Mouse (Mus musculus) CH12.LX (cell line): ENCODE measurements at regions not wholly inside any gene's neighbourhood (a gene's known extent, or its start where the extent isn't known, plus 50 kb on each side); places are given as distances from the start of the nearest gene placed in this dataset.

Experiments used
- DNase-seq: peaks from one replicate; pipeline ENCODE4 v3.0.0-alpha.2; 2013; ENCODE audit errors: extremely low read depth
- H3K27ac ChIP-seq: 2 replicates; pipeline ENCODE4 v1.5.1; 2012; ENCODE audit warnings: low read depth, mild to moderate bottlenecking, control low read depth, moderate library complexity; ENCODE audit not compliant: insufficient read depth
- H3K27me3 ChIP-seq: replicated peaks from 2 replicates; pipeline ENCODE3; 2012; ENCODE audit warnings: inconsistent platforms
- H3K36me3 ChIP-seq, 2 experiments: replicated peaks in 1 of 2; 2 replicates each; pipeline versions ENCODE3 to v1.6.1; 2012; ENCODE audit warnings: inconsistent platforms in 1 of 2, low read length in 1 of 2, mild to moderate bottlenecking in 1 of 2, mixed read lengths in 1 of 2, moderate library complexity in 1 of 2; ENCODE audit not compliant: control insufficient read depth in 1 of 2, insufficient read depth in 1 of 2
- H3K4me1 ChIP-seq, 2 experiments: 2 replicates each; pipeline ENCODE4 v1.6.1; 2012; ENCODE audit warnings: inconsistent platforms in 1 of 2, moderate library complexity in 1 of 2; ENCODE audit not compliant: insufficient read depth in 2 of 2, control insufficient read depth in 1 of 2
- H3K4me2 ChIP-seq: 2 replicates; pipeline ENCODE4 v1.6.1; 2012; ENCODE audit warnings: low read depth, mild to moderate bottlenecking, control low read depth; ENCODE audit not compliant: poor library complexity, insufficient read depth, severe bottlenecking
- H3K4me3 ChIP-seq, 3 experiments: fragments of 150-350 bp in 1 of 3; sonication (generic) in 1 of 3; replicated peaks in 1 of 3; 2 replicates each; pipeline versions ENCODE3 to v1.5.1; 2011 to 2012; ENCODE audit warnings: low read depth in 2 of 3, low read length in 2 of 3, mild to moderate bottlenecking in 2 of 3, moderate library complexity in 2 of 3, control low read depth in 1 of 3, improper control_type of control experiment in 1 of 3, inconsistent platforms in 1 of 3, mixed read lengths in 1 of 3; ENCODE audit not compliant: poor library complexity in 1 of 3
- H3K79me2 ChIP-seq: replicated peaks from 2 replicates; pipeline ENCODE4 v1.6.1; 2012; ENCODE audit warnings: mild to moderate bottlenecking, moderate library complexity; ENCODE audit not compliant: control insufficient read depth, poor library complexity, insufficient read depth, severe bottlenecking; ENCODE audit errors: extremely low read depth
- H3K9ac ChIP-seq: 2 replicates; pipeline ENCODE4 v1.6.1; 2012; ENCODE audit warnings: low read depth, mild to moderate bottlenecking, control low read depth, moderate library complexity; ENCODE audit not compliant: insufficient read depth
- H3K9me3 ChIP-seq: replicated peaks from 2 replicates; pipeline ENCODE3; 2012; ENCODE audit warnings: low read length, inconsistent platforms, mixed read lengths
- CHD1 ChIP-seq: IDR thresholded peaks from 2 replicates; pipeline ENCODE4 v1.6.1; 2012; ENCODE audit warnings: low read depth, low read length, improper control_type of control experiment, inconsistent platforms
- E2F4 ChIP-seq: IDR thresholded peaks from 2 replicates; pipeline ENCODE4 v1.6.1; 2011; ENCODE audit warnings: low read depth, low read length, improper control_type of control experiment; ENCODE audit not compliant: insufficient replicate concordance
- EP300 ChIP-seq: IDR thresholded peaks from 2 replicates; pipeline ENCODE4 v1.6.1; 2011; ENCODE audit warnings: low read length, improper control_type of control experiment
- GABPA ChIP-seq: IDR thresholded peaks from 2 replicates; pipeline ENCODE4 v1.6.1; 2012; ENCODE audit warnings: low read depth, low read length, improper control_type of control experiment, inconsistent platforms; ENCODE audit not compliant: insufficient replicate concordance
- HCFC1 ChIP-seq: IDR thresholded peaks from 2 replicates; pipeline ENCODE4 v1.6.1; 2012; ENCODE audit warnings: low read depth, mild to moderate bottlenecking, inconsistent platforms, low read length, improper control_type of control experiment
- MAFK ChIP-seq: IDR thresholded peaks from 2 replicates; pipeline ENCODE4 v1.6.1; 2011; ENCODE audit warnings: low read length, improper control_type of control experiment; ENCODE audit not compliant: insufficient replicate concordance
- MAX ChIP-seq: IDR thresholded peaks from 2 replicates; pipeline ENCODE4 v1.6.1; 2011; ENCODE audit warnings: low read length, improper control_type of control experiment
- MXI1 ChIP-seq: IDR thresholded peaks from 2 replicates; pipeline ENCODE4 v1.6.1; 2011; ENCODE audit warnings: mild to moderate bottlenecking, low read depth, low read length, improper control_type of control experiment
- MYC ChIP-seq: IDR thresholded peaks from 2 replicates; pipeline ENCODE4 v1.6.1; 2011; ENCODE audit warnings: low read depth, mild to moderate bottlenecking, improper control_type of control experiment, low read length
- NRF1 ChIP-seq: IDR thresholded peaks from 2 replicates; pipeline ENCODE4 v1.6.1; 2014; ENCODE audit warnings: low read depth, mild to moderate bottlenecking, inconsistent platforms, low read length, improper control_type of control experiment, moderate library complexity
- PAX5 ChIP-seq: IDR thresholded peaks from 2 replicates; pipeline ENCODE4 v1.6.1; 2012; ENCODE audit warnings: low read length, inconsistent platforms, mixed read lengths
- POLR2A ChIP-seq: IDR thresholded peaks from 2 replicates; pipeline ENCODE4 v1.6.1; 2011; ENCODE audit warnings: low read depth, mild to moderate bottlenecking, improper control_type of control experiment, low read length
- POLR2AphosphoS2 ChIP-seq: IDR thresholded peaks from 2 replicates; pipeline ENCODE4 v1.6.1; 2011; ENCODE audit warnings: low read depth, low read length, improper control_type of control experiment
- RAD21 ChIP-seq: IDR thresholded peaks from 2 replicates; pipeline ENCODE4 v1.6.1; 2011; ENCODE audit warnings: low read depth, mild to moderate bottlenecking, low read length, improper control_type of control experiment, moderate library complexity
- RCOR1 ChIP-seq: conservative IDR thresholded peaks from 2 replicates; pipeline ENCODE4 v1.6.1; 2012; ENCODE audit warnings: low read depth, mild to moderate bottlenecking, inconsistent platforms, low read length, improper control_type of control experiment
- TBP ChIP-seq: conservative IDR thresholded peaks from 2 replicates; pipeline ENCODE4 v1.6.1; 2011; ENCODE audit warnings: low read depth, low read length, improper control_type of control experiment
- TCF12 ChIP-seq: IDR thresholded peaks from 2 replicates; pipeline ENCODE4 v1.6.1; 2014; ENCODE audit warnings: low read depth, mild to moderate bottlenecking, inconsistent platforms, low read length, improper control_type of control experiment
- UBTF ChIP-seq: IDR thresholded peaks from 2 replicates; pipeline ENCODE4 v1.6.1; 2012; ENCODE audit warnings: low read depth, mild to moderate bottlenecking, inconsistent platforms, low read length, improper control_type of control experiment, moderate library complexity
- USF1 ChIP-seq: IDR thresholded peaks from 2 replicates; pipeline ENCODE4 v1.6.1; 2014; ENCODE audit warnings: low read depth, mild to moderate bottlenecking, inconsistent platforms, low read length, improper control_type of control experiment
- USF2 ChIP-seq: conservative IDR thresholded peaks from 2 replicates; pipeline ENCODE4 v1.6.1; 2011; ENCODE audit warnings: low read depth, low read length, improper control_type of control experiment
- ZC3H11A ChIP-seq: IDR thresholded peaks from 2 replicates; pipeline ENCODE4 v1.6.1; 2012; ENCODE audit warnings: low read depth, mild to moderate bottlenecking, inconsistent platforms, low read length, improper control_type of control experiment
- ZKSCAN1 ChIP-seq: IDR thresholded peaks from 2 replicates; pipeline ENCODE4 v1.6.1; 2012; ENCODE audit warnings: low read depth, inconsistent platforms, low read length, improper control_type of control experiment, borderline replicate concordance
- ZMIZ1 ChIP-seq: IDR thresholded peaks from 2 replicates; pipeline ENCODE4 v1.6.1; 2012; ENCODE audit warnings: low read depth, mild to moderate bottlenecking, inconsistent platforms, low read length, improper control_type of control experiment
- ZNF384 ChIP-seq: IDR thresholded peaks from 2 replicates; pipeline ENCODE4 v1.6.1; 2012; ENCODE audit warnings: low read depth, low read length, improper control_type of control experiment, inconsistent platforms
- dilution Hi-C: fragments of 300-500 bp; cut with MboI; formaldehyde crosslinking; loops from 2 replicates; pipeline ENCODE4 v1.14.3; 2020; ENCODE audit warnings: low sequenced_read_pairs; ENCODE audit not compliant: extremely low pct_unique_long_range_greater_than_20kb, extremely low pct_ligation_motif_present
- in situ Hi-C: fragments of 300-500 bp; cut with MboI; formaldehyde crosslinking; loops from 3 replicates; pipeline ENCODE4 v1.14.3; 2019; ENCODE audit warnings: low sequenced_read_pairs, low pct_ligation_motif_present, low pct_unique_long_range_greater_than_20kb, mixed read lengths

- dilution Hi-C loops, result no loop called here
- Histone ChIP-seq H3K27ac (no peak overlapping the region), H3K27me3 (no peaks in the 10 kb centered on the region), H3K4me1 (no peaks in the 10 kb centered on the region), H3K9ac (no peak overlapping the region), H3K4me3 (no peak overlapping the region), H3K36me3 (no peaks in the 10 kb centered on the region), H3K9me3 (no peaks in the 10 kb centered on the region), H3K4me2 (no peak overlapping the region), H3K79me2 (no peaks in the 10 kb centered on the region)
- no peak for DNase-seq
- TF ChIP-seq EP300 (no peak), ZNF384 (no peak), MXI1 (no peak), UBTF (no peak), PAX5 (no peak), MAX (no peak), USF1 (no peak), RCOR1 (no peak), HCFC1 (no peak), GABPA (no peak), ZKSCAN1 (no peak), ZC3H11A (no peak), POLR2AphosphoS2 (no peak)
- in situ Hi-C loops, result no loop called here
These were observed 145.9 kb downstream of the Foxo1 start for GRCm38 (mm10) chr3:52414017-52414416.

- Histone ChIP-seq H3K4me3 (no peak overlapping the region), H3K27me3 (no peaks in the 10 kb centered on the region), H3K9me3 (no peaks in the 10 kb centered on the region), H3K36me3 (no peaks in the 10 kb centered on the region), H3K79me2 (no peaks in the 10 kb centered on the region), H3K9ac (no peak overlapping the region), H3K4me1 (no peaks in the 10 kb centered on the region), H3K4me2 (no peak overlapping the region), H3K27ac (no peak overlapping the region)
- no peak for DNase-seq
- dilution Hi-C loops, result no loop called here
- TF ChIP-seq GABPA (no peak), ZMIZ1 (no peak), ZNF384 (no peak), PAX5 (no peak), MAFK (no peak), MYC (no peak), NRF1 (no peak), POLR2A (no peak), EP300 (no peak), TCF12 (no peak), RAD21 (no peak), USF2 (no peak), ZC3H11A (no peak), CHD1 (no peak), E2F4 (no peak), UBTF (no peak), TBP (no peak)
- in situ Hi-C loops, result no loop called here
These were observed 145.1 kb downstream of the Foxo1 start for GRCm38 (mm10) chr3:52413187-52413746.
